Mouse (Mus musculus) forebrain, postnatal 0 days (tissue): ENCODE results near the gene Tmem139. TPM values are rescaled to one million over a fixed set of nuclear protein-coding genes. Genes with fewer than 3 reads are reported as not detected.

ENCODE experiments used
- ATAC-seq: fragments of 200-750 bp; cut with Nextera tagmentation; 2 replicates; pipeline ENCODE4 v1.8.0; 2017; ENCODE audit warnings: mild to moderate bottlenecking, moderate library complexity
- DNase-seq: peaks from one replicate; pipeline ENCODE4 v3.0.0-alpha.2; 2015
- H3K27ac ChIP-seq: fragments of 300-500 bp; sonication (generic); 2 replicates; pipeline ENCODE4 v1.5.1; 2014; ENCODE audit warnings: low read depth, mild to moderate bottlenecking, antibody characterized with exemption, low read length, moderate library complexity, mixed read lengths
- H3K27me3 ChIP-seq: fragments of 300-500 bp; sonication (generic); 2 replicates; pipeline ENCODE4 v1.6.1; 2014; ENCODE audit warnings: mild to moderate bottlenecking, low read length, mixed read lengths; ENCODE audit not compliant: insufficient read depth
- H3K36me3 ChIP-seq: fragments of 300-500 bp; sonication (generic); 2 replicates; pipeline ENCODE4 v1.6.1; 2014; ENCODE audit warnings: mild to moderate bottlenecking, moderate library complexity; ENCODE audit not compliant: insufficient read depth
- H3K4me1 ChIP-seq: fragments of 300-500 bp; sonication (generic); 2 replicates; pipeline ENCODE4 v1.6.1; 2014; ENCODE audit warnings: antibody characterized with exemption; ENCODE audit not compliant: insufficient read depth
- H3K4me2 ChIP-seq: fragments of 300-500 bp; sonication (generic); 2 replicates; pipeline ENCODE4 v1.6.1; 2014; ENCODE audit warnings: low read depth, mild to moderate bottlenecking, moderate library complexity
- H3K4me3 ChIP-seq: fragments of 300-500 bp; sonication (generic); 2 replicates; pipeline ENCODE4 v1.5.1; 2014; ENCODE audit warnings: low read depth, low read length, mixed read lengths
- H3K9ac ChIP-seq: fragments of 300-500 bp; sonication (generic); 2 replicates; pipeline ENCODE4 v1.6.1; 2014; ENCODE audit warnings: mild to moderate bottlenecking
- H3K9me3 ChIP-seq: fragments of 300-500 bp; sonication (generic); 2 replicates; pipeline ENCODE4 v1.6.1; 2016; ENCODE audit warnings: low read length
- CTCF ChIP-seq: sonication (generic); IDR thresholded peaks from 2 replicates; pipeline ENCODE4 v1.5.1; 2016; ENCODE audit warnings: antibody characterized with exemption, control low read depth, low read depth
- WGBS: fragments of 180-500 bp; shearing (Covaris S2); extraction: QIAGEN DNeasy Blood & Tissue Kit; methylation state at CpG from one replicate; pipeline ENCODE4 v1.1.7; 2014; 5-methylcytosine and 5-hydroxymethylcytosine counted together
- polyA plus RNA-seq: library from polyadenylated mRNA; unstranded; fragments of >200 nt; fragmentation: Nextera tagmentation; extraction: Ambion mirVana; gene quantifications from 2 replicates; pipeline ENCODE4 v1.2.1, GENCODE M21; 2015
- total RNA-seq: library from RNA; depleted of rRNA; stranded (reverse); fragments of >200 nt; gene quantifications from 2 replicates; pipeline ENCODE4 v1.2.3, GENCODE M21; 2014; rRNA removed

Tmem139 gene
- total and polyA plus RNA-seq, 2 experiments from 2014 or later = not detected

DNA sequence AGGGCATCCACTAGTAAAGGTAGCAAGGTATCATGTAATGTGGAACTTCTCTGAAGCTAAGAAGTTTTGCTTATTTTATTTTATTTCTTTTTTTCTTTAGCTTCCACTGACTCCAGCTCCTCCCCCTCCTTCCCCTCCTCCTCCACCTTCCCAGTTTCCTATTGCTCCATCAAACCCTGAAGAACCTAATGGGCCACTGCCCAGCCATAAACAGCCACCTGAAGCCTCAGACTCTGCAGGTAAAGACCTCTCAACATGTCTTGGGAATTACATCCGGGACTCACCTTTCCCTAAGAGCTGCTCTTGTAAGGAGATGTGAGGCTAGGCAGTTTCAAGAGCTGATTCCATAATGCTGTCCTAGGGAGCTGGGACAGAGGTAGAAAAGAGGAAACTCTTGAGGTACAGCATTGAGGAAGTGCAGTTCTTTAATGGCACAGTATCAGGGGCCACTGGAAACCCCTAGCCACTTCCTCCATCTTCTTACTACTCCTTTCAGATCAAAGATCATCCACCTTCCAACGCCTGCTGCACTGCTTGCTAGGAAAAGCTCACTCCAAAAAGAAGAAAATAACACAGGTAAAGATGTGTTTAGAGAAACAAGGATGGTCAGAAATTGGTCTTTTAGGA is 48.8 kb downstream of the Tmem139 start:
- peaks cover 22% of the 10 kb centered on the region; the same call in 1 of the 2 replicates for H3K36me3 ChIP-seq
- WGBS = 93% methylated on average over 2 of the region's 2 CpGs

More for the DNA sequence above, 48.8 kb downstream of the Tmem139 start:
- Histone ChIP-seq H3K9ac (no peak overlapping the region), H3K27ac (no peak overlapping the region), H3K4me3 (no peak overlapping the region), H3K4me2 (no peak overlapping the region), H3K27me3 (no peaks in the 10 kb centered on the region), H3K9me3 (no peaks in the 10 kb centered on the region), H3K4me1 (no peaks in the 10 kb centered on the region)
- DNase-seq = no peak
- ATAC-seq = no peak
- no peak for TF ChIP-seq CTCF

Other genes with a start within 250 kb of the Tmem139 start
- not detected in 2 replicates for gene Sva, start 223.6 kb upstream of the Tmem139 start, total RNA-seq
- gene Sva, start 223.6 kb upstream of the Tmem139 start, polyA plus RNA-seq = not detected in 2 replicates
- gene Tas2r139, start 121.0 kb upstream of the Tmem139 start, total RNA-seq = not detected in 2 replicates
- gene Tas2r139, start 121.0 kb upstream of the Tmem139 start, polyA plus RNA-seq = not detected in 2 replicates
- gene Tas2r144, start 46.6 kb upstream of the Tmem139 start, total RNA-seq = not detected in 2 replicates
- gene Tas2r144, start 46.6 kb upstream of the Tmem139 start, polyA plus RNA-seq = not detected in 2 replicates
- gene Gstk1, start 16.0 kb upstream of the Tmem139 start, total RNA-seq = 6.8 and 7.3 TPM in 2 replicates
- 9.4 and 9.8 TPM in 2 replicates for gene Gstk1, start 16.0 kb upstream of the Tmem139 start, polyA plus RNA-seq
- gene Casp2, start 3.0 kb downstream of the Tmem139 start, total RNA-seq = 35.0 and 54.0 TPM in 2 replicates
- 21.3 and 24.7 TPM in 2 replicates for gene Casp2, start 3.0 kb downstream of the Tmem139 start, polyA plus RNA-seq
- gene Clcn1, start 24.7 kb downstream of the Tmem139 start, total RNA-seq = 1.8 and 3.3 TPM in 2 replicates
- 0.55 and 0.74 TPM in 2 replicates for gene Clcn1, start 24.7 kb downstream of the Tmem139 start, polyA plus RNA-seq
- gene Fam131b, start 62.7 kb downstream of the Tmem139 start, total RNA-seq = 59.2 and 72.2 TPM in 2 replicates
- gene Fam131b, start 62.7 kb downstream of the Tmem139 start, polyA plus RNA-seq = 5.3 and 5.6 TPM in 2 replicates
- gene Zyx, start 87.7 kb downstream of the Tmem139 start, total RNA-seq = 30.5 and 35.6 TPM in 2 replicates
- gene Zyx, start 87.7 kb downstream of the Tmem139 start, polyA plus RNA-seq = 43.5 and 51.6 TPM in 2 replicates
- gene Epha1, start 111.3 kb downstream of the Tmem139 start, total RNA-seq = 0.62 and 0.86 TPM in 2 replicates
- gene Epha1, start 111.3 kb downstream of the Tmem139 start, polyA plus RNA-seq = 0.20 and 0.67 TPM in 2 replicates
- not detected in 2 replicates for gene Tas2r143, start 138.3 kb downstream of the Tmem139 start, total RNA-seq
- gene Tas2r143, start 138.3 kb downstream of the Tmem139 start, polyA plus RNA-seq = not detected in 2 replicates
- gene Tas2r135, start 143.5 kb downstream of the Tmem139 start, total RNA-seq = 0.77 TPM in 1 of 2 replicates, not detected in the other
- not detected in 2 replicates for gene Tas2r135, start 143.5 kb downstream of the Tmem139 start, polyA plus RNA-seq
- not detected in 2 replicates for gene Tas2r126, start 172.6 kb downstream of the Tmem139 start, total RNA-seq
- gene Tas2r126, start 172.6 kb downstream of the Tmem139 start, polyA plus RNA-seq = not detected in 2 replicates
- gene Olfr458, start 203.2 kb downstream of the Tmem139 start, total RNA-seq = not detected in 2 replicates
- gene Olfr458, start 203.2 kb downstream of the Tmem139 start, polyA plus RNA-seq = not detected in 2 replicates
- gene Olfr457, start 214.4 kb downstream of the Tmem139 start, total RNA-seq = not detected in 2 replicates
- gene Olfr457, start 214.4 kb downstream of the Tmem139 start, polyA plus RNA-seq = not detected in 2 replicates
- 0.15 TPM in 1 of 2 replicates, not detected in the other for gene Olfr456, start 225.2 kb downstream of the Tmem139 start, total RNA-seq
- not detected in 2 replicates for gene Olfr456, start 225.2 kb downstream of the Tmem139 start, polyA plus RNA-seq